Comparison of ENCODE assay signal across 8 mouse cellular contexts in the genomic region with DNA sequence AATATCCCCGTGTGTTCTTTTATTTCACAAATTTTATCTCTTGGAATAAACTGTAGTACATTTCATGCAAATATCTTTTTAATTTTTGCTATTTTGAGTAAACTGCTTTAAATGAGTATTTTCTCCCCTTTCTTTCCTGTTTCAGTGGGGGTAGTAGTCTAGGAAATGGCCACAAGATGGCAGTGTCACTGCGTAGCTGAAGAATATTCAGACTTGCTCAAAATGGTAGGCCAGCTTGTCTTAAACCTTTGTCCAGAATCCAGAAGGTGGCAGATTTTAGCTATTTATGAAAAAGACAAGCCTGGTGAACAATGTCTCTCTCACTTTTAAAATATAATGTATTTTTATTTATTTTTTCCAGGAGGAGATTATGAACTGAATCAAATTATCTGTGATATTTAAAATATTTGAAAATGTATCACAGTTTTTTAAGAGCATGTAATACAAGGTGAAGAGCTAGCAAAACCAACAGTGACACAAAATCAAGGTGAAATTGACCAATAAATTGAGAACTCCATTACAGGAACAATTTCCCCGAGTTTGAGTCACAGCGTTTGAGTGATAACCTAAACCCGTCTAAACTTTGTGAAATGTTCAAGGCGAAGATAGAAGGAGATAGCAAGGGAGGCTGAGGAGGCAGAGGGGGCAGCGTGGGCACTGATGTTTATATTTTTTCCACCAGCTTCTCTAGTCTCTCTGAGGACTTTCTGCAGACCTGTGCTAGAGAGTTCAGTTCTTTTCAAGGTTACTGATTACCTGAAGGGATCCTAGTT.
A peak's percentile ranks its signal among the peaks of the same experiment; 100 is the strongest.
DNase-seq lines count a peak whose midpoint lies in the region; ATAC-seq and TF ChIP-seq lines count a peak whose summit lies in the region.

No protein-coding gene starts in this region.

- DNase-seq in gastrocnemius, postnatal 14 days, result peak; percentile 26
- no peak for DNase-seq in gastrocnemius, adult 8-10 months (ENCODE audit: low spot score in 2 of 2)
- DNase-seq in adipocyte (ENCODE audit: low spot score), result peak; percentile 68
- peak; percentile 86 for DNase-seq in hindbrain, embryonic 11.5 days (ENCODE audit: low spot score)
- DNase-seq in layer of hippocampus, adult 8-10 months (ENCODE audit: low spot score in 2 of 2), result peak; percentile 82 to 88
- peak; percentile 57 for DNase-seq in stomach, postnatal 0 days (ENCODE audit: low spot score)

- H3K4me1 ChIP-seq in hindbrain, embryonic 11.5 days (replicated peaks; ENCODE audit: control insufficient read depth, insufficient read depth, low read length), result no peaks in the 10 kb centered on the region
- H3K4me1 ChIP-seq in stomach, postnatal 0 days (replicated peaks; ENCODE audit: control insufficient read depth, insufficient read depth), result no peaks in the 10 kb centered on the region

- H3K27ac ChIP-seq in hindbrain, embryonic 11.5 days (ENCODE audit: low read depth, low read length), result no peak overlapping the region
- H3K27ac ChIP-seq in stomach, postnatal 0 days (replicated peaks), result no peak overlapping the region

- ATAC-seq in common myeloid progenitor, adult 5-6 weeks (replicated peaks; ENCODE audit: low read depth, poor library complexity, severe bottlenecking), result peak; percentile 62
- ATAC-seq in hindbrain, embryonic 11.5 days (ENCODE audit: low FRiP score), result peak; percentile 68
- ATAC-seq in megakaryocyte progenitor cell, adult 5-6 weeks (replicated peaks; ENCODE audit: poor library complexity), result peak; percentile 74
- no peak for ATAC-seq in stomach, postnatal 0 days (ENCODE audit: low FRiP score, low TSS enrichment)

- TF ChIP-seq CTCF in stomach, postnatal 0 days (IDR thresholded peaks at IDR 0.05; ENCODE audit: low read depth), result peak; percentile 97

- TF ChIP-seq EP300 in stomach, postnatal 0 days (optimal IDR thresholded peaks at IDR 0.05), result no peak

- H3K4me3 ChIP-seq in hindbrain, embryonic 11.5 days (ENCODE audit: low read depth, low read length), result no peak overlapping the region
- H3K4me3 ChIP-seq in stomach, postnatal 0 days (ENCODE audit: low read depth, low read length), result no peak overlapping the region

- no peak overlapping the region for H3K9ac ChIP-seq in hindbrain, embryonic 11.5 days (ENCODE audit: low read depth, low read length)
- no peak overlapping the region for H3K9ac ChIP-seq in stomach, postnatal 0 days (ENCODE audit: low read length)

- no peaks in the 10 kb centered on the region for H3K9me3 ChIP-seq in hindbrain, embryonic 11.5 days (ENCODE audit: control insufficient read depth, low read length)
- H3K9me3 ChIP-seq in stomach, postnatal 0 days (ENCODE audit: control insufficient read depth, low read length), result no peaks in the 10 kb centered on the region

- H3K36me3 ChIP-seq in hindbrain, embryonic 11.5 days (ENCODE audit: control insufficient read depth, insufficient read depth, low read length), result no peaks in the 10 kb centered on the region
- no peaks in the 10 kb centered on the region for H3K36me3 ChIP-seq in stomach, postnatal 0 days (ENCODE audit: control insufficient read depth, insufficient read depth, low read length)

- H3K4me2 ChIP-seq in hindbrain, embryonic 11.5 days (replicated peaks; ENCODE audit: low read depth, low read length), result no peak overlapping the region
- H3K4me2 ChIP-seq in stomach, postnatal 0 days (replicated peaks; ENCODE audit: low read depth), result no peak overlapping the region

- WGBS in hindbrain, embryonic 11.5 days, result 60% methylated on average over 7 of the region's 7 CpGs
- WGBS in stomach, postnatal 0 days, result 31% methylated on average over 7 of the region's 7 CpGs

- H3K27me3 ChIP-seq in hindbrain, embryonic 11.5 days (ENCODE audit: control insufficient read depth, insufficient read depth, low read length), result no peaks in the 10 kb centered on the region
- H3K27me3 ChIP-seq in stomach, postnatal 0 days (ENCODE audit: control insufficient read depth, insufficient read depth, low read length), result no peaks in the 10 kb centered on the region

- intact Hi-C loops in gastrocnemius, postnatal 14 days (cut with DNase I; ENCODE audit: low total_unique reads), result no loop called here

Comparison
In these comparisons a context has a peak if more than half of its experiments do, and no peak if none do; other contexts are left out.
1. DNase-seq: peak in gastrocnemius, postnatal 14 days (single experiment), adipocyte (single experiment), hindbrain, embryonic 11.5 days (single experiment), layer of hippocampus, adult 8-10 months (2 of 2) and stomach, postnatal 0 days (single experiment); none in gastrocnemius, adult 8-10 months (0 of 2).